Mouse (Mus musculus) forebrain, embryonic 14.5 days (tissue): ENCODE results near the gene Parp3. TPM values are rescaled to one million over a fixed set of nuclear protein-coding genes. Genes with fewer than 3 reads are reported as not detected.

Experiments used
- ATAC-seq: fragments of 200-750 bp; cut with Nextera tagmentation; 2 replicates; pipeline ENCODE4 v1.8.0; 2017; ENCODE audit warnings: mild to moderate bottlenecking, moderate library complexity
- DNase-seq: peaks from one replicate; pipeline ENCODE4 v3.0.0-alpha.2; 2015; ENCODE audit warnings: low spot score
- H3K27ac ChIP-seq: fragments of 300-500 bp; sonication (generic); 2 replicates; pipeline ENCODE4 v1.5.1; 2014; ENCODE audit warnings: low read depth, mild to moderate bottlenecking, control low read depth, low read length, moderate library complexity
- H3K27me3 ChIP-seq: fragments of 300-500 bp; sonication (generic); replicated peaks from 2 replicates; pipeline ENCODE4 v1.6.1; 2014; ENCODE audit warnings: low read length, control low read depth, mixed read lengths; ENCODE audit not compliant: control insufficient read depth, insufficient read depth
- H3K36me3 ChIP-seq: fragments of 300-500 bp; sonication (generic); 2 replicates; pipeline ENCODE4 v1.6.1; 2014; ENCODE audit warnings: low read length, control low read depth; ENCODE audit not compliant: control insufficient read depth, insufficient read depth
- H3K4me1 ChIP-seq: fragments of 300-500 bp; sonication (generic); 2 replicates; pipeline ENCODE4 v1.6.1; 2014; ENCODE audit warnings: antibody characterized with exemption, low read length, control low read depth; ENCODE audit not compliant: control insufficient read depth, insufficient read depth
- H3K4me2 ChIP-seq: fragments of 300-500 bp; sonication (generic); 2 replicates; pipeline ENCODE4 v1.6.1; 2014; ENCODE audit warnings: mild to moderate bottlenecking, control low read depth, low read length
- H3K4me3 ChIP-seq: fragments of 300-500 bp; sonication (generic); 2 replicates; pipeline ENCODE4 v1.5.1; 2014; ENCODE audit warnings: low read depth, low read length, control low read depth
- H3K9ac ChIP-seq: fragments of 300-500 bp; sonication (generic); 2 replicates; pipeline ENCODE4 v1.6.1; 2014; ENCODE audit warnings: mild to moderate bottlenecking, low read length, control low read depth, moderate library complexity
- H3K9me3 ChIP-seq: fragments of 300-500 bp; sonication (generic); replicated peaks from 2 replicates; pipeline ENCODE4 v1.6.1; 2016; ENCODE audit warnings: low read length, control low read depth, mixed read lengths; ENCODE audit not compliant: control insufficient read depth
- WGBS: fragments of 180-500 bp; shearing (Covaris S2); extraction: QIAGEN DNeasy Blood & Tissue Kit; methylation state at CpG from one replicate; pipeline ENCODE4 v1.1.7; 2014; 5-methylcytosine and 5-hydroxymethylcytosine counted together
- polyA plus RNA-seq: library from polyadenylated mRNA; unstranded; fragments of >200 nt; fragmentation: Nextera tagmentation; extraction: Ambion mirVana; gene quantifications from 2 replicates; pipeline ENCODE4 v1.2.1, GENCODE M21; 2014

Parp3 gene
- polyA plus RNA-seq, 1 experiment from 2014 or later, result 0.63 TPM

GRCm38 (mm10) chr9:106457163-106457559 lies 19.6 kb downstream of the Parp3 start:
- H3K9ac ChIP-seq, result peak overlapping the region; percentile 79
- peaks cover 26% of the 10 kb centered on the region for H3K36me3 ChIP-seq
- peaks cover 38% of the 10 kb centered on the region for H3K4me1 ChIP-seq
- no peaks in the 10 kb centered on the region for H3K27me3 ChIP-seq
- peak overlapping the region; percentile 70 for H3K4me3 ChIP-seq
- H3K27ac ChIP-seq, result peak overlapping the region; percentile 53; the same call in 1 of the 2 replicates
- no peaks in the 10 kb centered on the region for H3K9me3 ChIP-seq
- no peak for ATAC-seq
- DNase-seq, result no peak
- peak overlapping the region; percentile 99 for H3K4me2 ChIP-seq
- WGBS, result 45% methylated on average over 9 of the region's 9 CpGs

GRCm38 (mm10) chr9:106456325-106457162 lies 20.2 kb downstream of the Parp3 start:
- peak overlapping the region; percentile 79 for H3K9ac ChIP-seq
- ATAC-seq (no peak), DNase-seq (peak; percentile 67)
- H3K4me1 ChIP-seq, result peaks cover 38% of the 10 kb centered on the region
- peaks cover 19% of the 10 kb centered on the region for H3K36me3 ChIP-seq
- no peaks in the 10 kb centered on the region for H3K9me3 ChIP-seq
- 27% methylated on average over 15 of the region's 15 CpGs for WGBS
- H3K4me2 ChIP-seq, result peak overlapping the region; percentile 99
- H3K27ac ChIP-seq, result peak overlapping the region; percentile 74
- H3K4me3 ChIP-seq, result peak overlapping the region; percentile 70
- no peaks in the 10 kb centered on the region for H3K27me3 ChIP-seq

- Histone ChIP-seq H3K27ac (peak overlapping the region; percentile 92), H3K4me1 (peaks cover 38% of the 10 kb centered on the region), H3K27me3 (no peaks in the 10 kb centered on the region), H3K36me3 (peaks cover 5% of the 10 kb centered on the region; the same call in 1 of the 2 replicates), H3K9me3 (no peaks in the 10 kb centered on the region), H3K4me3 (peak overlapping the region; percentile 70), H3K9ac (peak overlapping the region; percentile 79), H3K4me2 (peak overlapping the region; percentile 99)
- ATAC-seq, result peak; percentile 27; the same call in 1 of the 2 replicates
- under 1% methylated on average over 17 of the region's 17 CpGs for WGBS
- peak; percentile 70 for DNase-seq
These were observed 21.7 kb downstream of the Parp3 start for GRCm38 (mm10) chr9:106454888-106455681.

- no peaks in the 10 kb centered on the region for H3K36me3 ChIP-seq
- H3K4me1 ChIP-seq, result peaks cover 38% of the 10 kb centered on the region
- H3K27ac ChIP-seq, result peak overlapping the region; percentile 92
- peak; percentile 48 for DNase-seq
- H3K9me3 ChIP-seq, result no peaks in the 10 kb centered on the region
- ATAC-seq, result peak; percentile 21
- peak overlapping the region; percentile 99 for H3K4me2 ChIP-seq
- peak overlapping the region; percentile 70 for H3K4me3 ChIP-seq
- H3K27me3 ChIP-seq, result no peaks in the 10 kb centered on the region
- WGBS, result under 1% methylated on average over 15 of the region's 20 CpGs
- H3K9ac ChIP-seq, result peak overlapping the region; percentile 79
These were observed 22.5 kb downstream of the Parp3 start for GRCm38 (mm10) chr9:106454071-106454761.

DNA sequence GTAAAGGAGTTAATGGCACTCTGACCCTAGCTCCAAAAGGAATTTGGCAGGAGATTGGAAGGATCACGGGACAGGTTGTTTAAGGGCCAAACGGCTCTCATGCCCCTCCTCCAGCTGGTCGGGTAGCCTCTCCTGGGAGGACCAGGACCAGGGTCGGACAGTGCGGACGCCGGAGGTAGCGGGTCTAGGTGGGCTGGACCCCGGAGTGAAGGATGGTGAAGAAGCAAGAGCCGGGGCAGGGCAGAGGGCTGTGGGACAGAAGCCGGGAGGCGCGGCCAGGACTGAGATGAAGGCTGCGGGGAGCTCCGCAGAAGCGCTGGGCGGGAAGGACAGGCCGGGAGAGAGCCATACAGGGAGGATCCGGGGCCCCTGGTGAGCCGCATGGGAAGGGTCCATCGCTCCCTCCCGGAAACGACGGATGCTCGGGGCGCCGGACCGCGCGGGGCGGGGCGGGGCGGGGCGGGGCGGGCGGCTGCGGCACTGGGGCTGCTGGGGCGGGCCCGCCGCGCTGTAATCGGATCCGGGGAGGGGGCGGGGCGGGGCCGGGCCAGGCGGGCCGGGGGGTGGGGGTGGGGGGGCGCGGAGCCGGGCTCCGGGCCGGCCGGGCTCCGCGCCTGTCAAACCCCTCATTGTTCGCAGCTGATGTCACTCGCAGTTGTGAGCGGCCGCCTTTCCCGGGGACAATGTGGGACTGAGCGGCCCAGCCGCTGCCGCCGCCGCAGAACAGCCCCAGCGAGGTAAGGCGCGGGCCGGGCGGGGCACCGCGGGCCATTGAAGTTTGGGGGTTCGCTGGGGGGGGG lies 23.3 kb downstream of the Parp3 start, which contains the start of gene Pcbp4:
Gene Pcbp4, plus strand, starts transcription at position 21 of the 800 bp plus-strand sequence.
- peak within 1 kb of the TSS; percentile 70 for H3K4me3 ChIP-seq
- peak; percentile 77 for ATAC-seq
- H3K27ac ChIP-seq, result peak within 1 kb of the TSS; percentile 92
- H3K4me2 ChIP-seq, result peak within 1 kb of the TSS; percentile 99
- DNase-seq, result peak; percentile 85
- peak within 1 kb of the TSS; percentile 79 for H3K9ac ChIP-seq
- under 1% methylated on average over 36 of the region's 74 CpGs for WGBS
- no peaks in the 10 kb centered on the region for H3K36me3 ChIP-seq
- no peaks in the 10 kb centered on the region for H3K9me3 ChIP-seq
- no peaks in the 10 kb centered on the region for H3K27me3 ChIP-seq
- H3K4me1 ChIP-seq, result peaks cover 40% of the 10 kb centered on the region

DNA sequence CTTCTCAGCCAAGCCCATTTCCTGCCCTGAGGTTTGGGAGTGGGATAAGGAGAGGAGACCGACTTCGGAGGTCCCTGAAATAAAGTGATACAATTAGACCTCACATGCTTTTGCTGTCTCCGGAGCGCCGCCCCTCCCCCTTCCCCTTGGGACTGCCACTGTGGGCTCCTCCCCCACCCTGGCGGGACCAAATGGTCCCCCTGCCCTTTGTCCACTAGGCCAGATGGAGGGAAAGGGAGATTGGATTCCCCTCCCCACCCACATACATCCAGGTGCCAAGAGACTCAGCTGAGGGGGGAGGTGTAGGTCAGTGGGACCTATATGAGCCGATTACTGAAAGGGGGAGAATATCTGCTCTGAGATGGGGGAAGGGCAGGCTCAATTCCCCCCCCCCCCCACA lies 23.9 kb downstream of the Parp3 start:
- 2% methylated on average over 7 of the region's 7 CpGs for WGBS
- H3K4me1 ChIP-seq, result peaks cover 40% of the 10 kb centered on the region
- ATAC-seq, result no peak; the same call in 1 of the 2 replicates

DNA sequence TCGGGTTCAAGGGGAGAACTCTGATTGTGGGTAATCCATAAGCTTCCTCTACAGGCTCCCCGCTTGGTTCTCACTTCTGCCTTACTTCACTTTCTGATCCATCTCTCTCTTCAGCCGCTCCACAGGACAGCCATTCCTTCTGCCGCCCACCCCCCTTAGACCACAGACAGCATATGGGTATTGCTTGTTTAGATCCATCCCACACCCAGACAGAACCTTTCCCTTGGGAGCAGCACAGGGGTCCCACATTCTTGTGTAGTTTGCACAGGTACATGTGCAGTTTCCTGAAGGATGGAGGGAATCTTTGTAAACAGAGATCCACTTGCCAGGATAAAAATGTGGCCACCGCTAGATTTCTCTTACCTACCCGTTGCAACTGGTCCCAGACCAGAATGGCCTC lies 24.4 kb downstream of the Parp3 start:
- WGBS, result 13% methylated on average over 6 of the region's 6 CpGs
- H3K4me3 ChIP-seq, result peak overlapping the region; percentile 70
- no peak for DNase-seq
- H3K36me3 ChIP-seq, result no peaks in the 10 kb centered on the region
- no peaks in the 10 kb centered on the region for H3K27me3 ChIP-seq
- no peak for ATAC-seq
- H3K4me1 ChIP-seq, result peaks cover 40% of the 10 kb centered on the region
- H3K4me2 ChIP-seq, result peak overlapping the region; percentile 99
- peak overlapping the region; percentile 79 for H3K9ac ChIP-seq
- no peaks in the 10 kb centered on the region for H3K9me3 ChIP-seq
- H3K27ac ChIP-seq, result no peak overlapping the region; the same call in 1 of the 2 replicates

More for the DNA sequence above, 23.9 kb downstream of the Parp3 start:
- Histone ChIP-seq H3K9ac (peak overlapping the region; percentile 79), H3K27me3 (no peaks in the 10 kb centered on the region), H3K9me3 (no peaks in the 10 kb centered on the region), H3K4me2 (peak overlapping the region; percentile 99), H3K36me3 (no peaks in the 10 kb centered on the region), H3K4me3 (peak overlapping the region; percentile 70), H3K27ac (peak overlapping the region; percentile 92)
- DNase-seq, result peak; percentile 54

- Histone ChIP-seq H3K36me3 (no peaks in the 10 kb centered on the region), H3K9ac (no peak overlapping the region), H3K9me3 (no peaks in the 10 kb centered on the region), H3K4me2 (no peak overlapping the region), H3K4me3 (no peak overlapping the region), H3K27ac (no peak overlapping the region), H3K4me1 (peaks cover 35% of the 10 kb centered on the region), H3K27me3 (no peaks in the 10 kb centered on the region)
- DNase-seq (no peak), ATAC-seq (no peak)
- 53% methylated on average over 2 of the region's 2 CpGs for WGBS
These were observed 24.9 kb downstream of the Parp3 start for GRCm38 (mm10) chr9:106451899-106452298.
